Mouse (Mus musculus): ENCODE results near the gene Rpl32. TPM values are rescaled to one million over a fixed set of nuclear protein-coding genes. Genes with fewer than 3 reads are reported as not detected.

Gene Rpl32
- total and polyA plus RNA-seq, 3 experiments = 4,514 to 5,400 TPM; not detected in 1

DNA sequence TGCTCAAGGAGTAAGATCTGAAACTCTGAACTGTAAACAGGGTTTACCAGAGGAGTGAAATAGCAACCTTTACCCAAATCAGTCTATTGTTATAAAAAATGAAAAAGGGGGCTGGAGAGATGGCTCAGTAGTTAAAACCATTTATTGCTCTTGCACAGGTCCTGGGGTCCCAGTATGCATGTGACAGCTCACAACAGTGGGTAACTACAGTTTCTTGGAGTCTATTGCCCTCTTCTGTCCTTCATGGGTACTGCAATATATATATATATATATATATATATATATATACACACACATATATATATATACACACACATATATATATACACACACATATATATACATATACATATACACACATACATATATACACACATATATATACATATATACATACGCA, 35.9 kb downstream of the Rpl32 start:
- no peak overlapping the region for H3K4me3 ChIP-seq (ENCODE audit: control insufficient read depth in 1 of 2, insufficient read depth in 1 of 2, low read depth in 2 of 2, low read length in 2 of 2)
- no peak overlapping the region for H3K27ac ChIP-seq (ENCODE audit: control insufficient read depth, low read depth, low read length)
- H3K27me3 ChIP-seq (ENCODE audit: control insufficient read depth in 1 of 2, insufficient read depth in 2 of 2, low read length in 2 of 2) = no peaks in the 10 kb centered on the region
- DNase-seq (ENCODE audit: low read depth, low spot score) = peak; percentile 70
- 0 out of 2 replicates have a peak, but pooled peaks cover 2% of the 10 kb centered on the region for H3K79me2 ChIP-seq (ENCODE audit: control insufficient read depth, insufficient read depth, low read length, poor library complexity)
- no peaks in the 10 kb centered on the region for H3K9me3 ChIP-seq (replicated peaks; ENCODE audit: insufficient read depth, low read length)
- TF ChIP-seq POLR2A (IDR thresholded peaks at IDR 0.05; ENCODE audit: control insufficient read depth in 1 of 2, insufficient read depth in 1 of 2, low read depth in 1 of 2, low read length in 2 of 2, poor library complexity in 1 of 2) (no peak), MYC (IDR thresholded peaks at IDR 0.05; ENCODE audit: low read depth, low read length) (0 out of 2 replicates have a peak, but pooled peaks have one; percentile 27), MXI1 (IDR thresholded peaks at IDR 0.05; ENCODE audit: low read depth, low read length) (no peak), ELF1 (IDR thresholded peaks at IDR 0.05; ENCODE audit: low read depth, low read length) (no peak), SIN3A (IDR thresholded peaks at IDR 0.05; ENCODE audit: low read length) (no peak), GABPA (IDR thresholded peaks at IDR 0.05; ENCODE audit: low read depth, low read length) (no peak), CHD1 (IDR thresholded peaks at IDR 0.05; ENCODE audit: low read depth, low read length) (no peak), E2F4 (IDR thresholded peaks at IDR 0.05; ENCODE audit: borderline replicate concordance, low read depth, low read length) (no peak), USF2 (IDR thresholded peaks at IDR 0.05; ENCODE audit: borderline replicate concordance in 1 of 2, insufficient read depth in 1 of 2, low read depth in 1 of 2, low read length in 2 of 2) (no peak), CTCF (IDR thresholded peaks at IDR 0.05 in 2 of 3, conservative IDR thresholded peaks at IDR 0.05 in 1 of 3; ENCODE audit: control insufficient read depth in 1 of 3, insufficient read depth in 1 of 3, low read depth in 2 of 3, low read length in 3 of 3, poor library complexity in 1 of 3, severe bottlenecking in 1 of 3) (peak in 2 of 3 experiments; percentile 5 to 53; a peak in 3 of 6 replicates), USF1 (IDR thresholded peaks at IDR 0.05; ENCODE audit: low read depth, low read length) (0 out of 2 replicates have a peak, but pooled peaks have one; percentile 19), SMC3 (IDR thresholded peaks at IDR 0.05; ENCODE audit: low read depth, low read length) (peak; percentile 45), TCF12 (IDR thresholded peaks at IDR 0.05; ENCODE audit: low read depth, low read length) (no peak), EP300 (IDR thresholded peaks at IDR 0.05; ENCODE audit: low read depth in 1 of 2, low read length in 2 of 2) (no peak), KAT2A (conservative IDR thresholded peaks at IDR 0.05; ENCODE audit: low read depth, low read length) (no peak), ZC3H11A (IDR thresholded peaks at IDR 0.05; ENCODE audit: low read depth, low read length) (peak; percentile 71), RCOR1 (IDR thresholded peaks at IDR 0.05; ENCODE audit: low read depth, low read length) (no peak), NRF1 (IDR thresholded peaks at IDR 0.05; ENCODE audit: insufficient read depth, low read depth, low read length, poor library complexity, severe bottlenecking) (no peak), RAD21 (IDR thresholded peaks at IDR 0.05; ENCODE audit: low read depth, low read length) (peak; percentile 67)
- peaks cover 0 to 23% of the 10 kb centered on the region in 2 experiments; a peak in 2 of 4 replicates for H3K36me3 ChIP-seq (ENCODE audit: control insufficient read depth in 1 of 2, insufficient read depth in 2 of 2, low read length in 2 of 2)
- H3K4me1 ChIP-seq (ENCODE audit: control insufficient read depth in 1 of 2, insufficient read depth in 2 of 2, low read length in 2 of 2) = peaks cover 14 to 25% of the 10 kb centered on the region in 2 experiments
- no peak overlapping the region for H3K9ac ChIP-seq (ENCODE audit: control insufficient read depth, low read depth, low read length, poor library complexity, severe bottlenecking)

DNA sequence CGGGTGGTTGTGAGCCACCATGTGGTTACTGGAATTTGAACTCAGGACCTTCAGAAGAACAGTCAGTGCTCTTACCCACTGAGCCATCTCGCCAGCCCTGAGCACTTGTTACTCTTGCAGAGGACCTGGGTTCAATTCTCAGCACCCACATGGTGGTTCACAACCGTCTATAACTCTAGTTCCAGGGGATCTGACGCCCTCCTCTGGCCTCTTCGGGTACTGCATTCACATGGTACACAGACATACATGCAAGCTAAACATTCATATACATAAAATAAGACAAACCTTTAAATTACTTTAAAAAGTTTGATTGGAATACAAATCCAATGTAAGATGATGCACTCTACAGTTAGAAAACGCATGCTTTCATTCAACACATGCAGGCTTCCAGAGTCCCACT, 36.3 kb downstream of the Rpl32 start:
- Histone ChIP-seq H3K36me3 (ENCODE audit: control insufficient read depth in 1 of 2, insufficient read depth in 2 of 2, low read length in 2 of 2) (peaks cover 0 to 23% of the 10 kb centered on the region in 2 experiments; a peak in 2 of 4 replicates), H3K79me2 (ENCODE audit: control insufficient read depth, insufficient read depth, low read length, poor library complexity) (0 out of 2 replicates have a peak, but pooled peaks cover 2% of the 10 kb centered on the region), H3K27ac (ENCODE audit: control insufficient read depth, low read depth, low read length) (no peak overlapping the region), H3K27me3 (ENCODE audit: control insufficient read depth in 1 of 2, insufficient read depth in 2 of 2, low read length in 2 of 2) (no peaks in the 10 kb centered on the region), H3K9me3 (replicated peaks; ENCODE audit: insufficient read depth, low read length) (no peaks in the 10 kb centered on the region), H3K9ac (ENCODE audit: control insufficient read depth, low read depth, low read length, poor library complexity, severe bottlenecking) (no peak overlapping the region), H3K4me1 (ENCODE audit: control insufficient read depth in 1 of 2, insufficient read depth in 2 of 2, low read length in 2 of 2) (peaks cover 14 to 25% of the 10 kb centered on the region in 2 experiments), H3K4me3 (ENCODE audit: control insufficient read depth in 1 of 2, insufficient read depth in 1 of 2, low read depth in 2 of 2, low read length in 2 of 2) (no peak overlapping the region)
- TF ChIP-seq CTCF (IDR thresholded peaks at IDR 0.05 in 2 of 3, conservative IDR thresholded peaks at IDR 0.05 in 1 of 3; ENCODE audit: control insufficient read depth in 1 of 3, insufficient read depth in 1 of 3, low read depth in 2 of 3, low read length in 3 of 3, poor library complexity in 1 of 3, severe bottlenecking in 1 of 3) = peak; percentile 23 to 37 (median 28); a peak in 5 of 6 replicates
- no peak for TF ChIP-seq USF1 (IDR thresholded peaks at IDR 0.05; ENCODE audit: low read depth, low read length)
- no peak for TF ChIP-seq NELFE (IDR thresholded peaks at IDR 0.05; ENCODE audit: low read depth, low read length)
- TF ChIP-seq SMC3 (IDR thresholded peaks at IDR 0.05; ENCODE audit: low read depth, low read length) = peak; percentile 31
- DNase-seq (ENCODE audit: low read depth, low spot score) = no peak

Data from MEL (cell line).